In genomic region chr16:81623276-81623675, GRCm38 (mm10) we compare ENCODE assay signal across 12 mouse cellular contexts.
DNase-seq lines count a peak whose midpoint lies in the region; TF ChIP-seq lines count a peak whose summit lies in the region.
"Had no signal": no experiment of that assay in that cellular context is flagged by ENCODE, and none has a peak within 500 bp of the region (broad histone marks: within the 10 kb centered on the region; RNA-seq: fewer than 3 reads in every experiment).

No protein-coding gene starts in this region.

- H3K4me3 ChIP-seq in liver, adult 2 months (ENCODE audit: insufficient read depth, low read depth, low read length) = no peak overlapping the region
- no peak overlapping the region for H3K4me3 ChIP-seq in myocyte
- H3K4me3 ChIP-seq: hindbrain, embryonic 15.5 days; limb, embryonic 12.5 days had no signal

- no peaks in the 10 kb centered on the region for H3K79me2 ChIP-seq in liver, adult 2 months (ENCODE audit: control insufficient read depth, insufficient read depth, low read length)
- no peaks in the 10 kb centered on the region for H3K79me2 ChIP-seq in myocyte (ENCODE audit: control insufficient read depth, insufficient read depth)

- peak; percentile 4 for DNase-seq in liver, adult 2 months (ENCODE audit: extremely low read depth, low read depth, low spot score)
- no peak for DNase-seq in liver
- DNase-seq in Muller cell, postnatal 12 days (ENCODE audit: inconsistent ontology term) = peak; percentile 4
- peak; percentile 30 for DNase-seq in embryo, embryonic 11.5 days (ENCODE audit: low read depth, low spot score)
- no peak for DNase-seq in right cerebral cortex, adult 2 months (ENCODE audit: low spot score in 2 of 2)
- DNase-seq in lung, postnatal 10 days = no peak
- no peak for DNase-seq in natural killer cell, adult 2 months (ENCODE audit: low spot score in 2 of 2)
- DNase-seq: cerebellum, adult 9-11 months had no signal

- H3K4me2 ChIP-seq in myocyte (ENCODE audit: low read depth) = no peak overlapping the region
- H3K4me2 ChIP-seq: heart, embryonic 11.5 days; hindbrain, embryonic 15.5 days; limb, embryonic 12.5 days had no signal

- TF ChIP-seq POLR2A in liver, adult 2 months (IDR thresholded peaks at IDR 0.05; ENCODE audit: extremely low read depth, insufficient read depth, low read length) = no peak
- TF ChIP-seq POLR2A in myocyte (IDR thresholded peaks at IDR 0.05; ENCODE audit: insufficient read length, low read depth) = no peak

- TF ChIP-seq CTCF in liver, adult 2 months (IDR thresholded peaks at IDR 0.05; ENCODE audit: low read depth, low read length) = no peak

- H3K27me3 ChIP-seq in liver, adult 2 months (ENCODE audit: control insufficient read depth, insufficient read depth, low read length) = no peaks in the 10 kb centered on the region; the same call in 1 of the 2 replicates
- H3K27me3 ChIP-seq in myocyte (ENCODE audit: control insufficient read depth, insufficient read depth, insufficient read length) = no peaks in the 10 kb centered on the region
- H3K27me3 ChIP-seq: hindbrain, embryonic 15.5 days; limb, embryonic 12.5 days had no signal

- 41% methylated on average over 6 of the region's 6 CpGs for WGBS in liver, adult 2 months

- H3K4me1 ChIP-seq in liver, adult 2 months (ENCODE audit: control insufficient read depth, insufficient read depth, low read length) = no peaks in the 10 kb centered on the region
- H3K4me1 ChIP-seq: hindbrain, embryonic 15.5 days; limb, embryonic 12.5 days had no signal

- H3K27ac ChIP-seq in liver, adult 2 months (replicated peaks; ENCODE audit: insufficient read depth, low read depth, low read length) = no peak overlapping the region
- H3K27ac ChIP-seq: hindbrain, embryonic 15.5 days; limb, embryonic 12.5 days had no signal

- H3ac ChIP-seq in myocyte (ENCODE audit: control insufficient read depth, insufficient read length) = no peak overlapping the region

- H3K9ac ChIP-seq in liver, adult 2 months (ENCODE audit: low read depth, low read length) = no peak overlapping the region
- H3K9ac ChIP-seq: hindbrain, embryonic 15.5 days; limb, embryonic 12.5 days had no signal

- no peaks in the 10 kb centered on the region for H3K36me3 ChIP-seq in liver, adult 2 months (ENCODE audit: control insufficient read depth, insufficient read depth, low read length)
- H3K36me3 ChIP-seq in myocyte (ENCODE audit: control insufficient read depth, insufficient read depth) = no peaks in the 10 kb centered on the region
- H3K36me3 ChIP-seq: limb, embryonic 12.5 days had no signal

TF ChIP-seq in myocyte, 11 proteins besides CTCF, POLR2A, EP300 and RAD21:
- TF ChIP-seq USF1 (IDR thresholded peaks at IDR 0.05; ENCODE audit: low read depth) (no peak), MYOG (IDR thresholded peaks at IDR 0.05; ENCODE audit: control insufficient read depth in 1 of 3, insufficient read depth in 1 of 3, insufficient read length in 2 of 3, low read depth in 2 of 3) (no peak), REST (IDR thresholded peaks at IDR 0.05; ENCODE audit: insufficient read depth, insufficient read length) (peak; percentile 62), CEBPB (IDR thresholded peaks at IDR 0.05; ENCODE audit: insufficient read depth, poor library complexity, severe bottlenecking) (no peak), MYOD1 (IDR thresholded peaks at IDR 0.05; ENCODE audit: control insufficient read depth in 1 of 3, insufficient read length in 2 of 3, low read depth in 2 of 3) (no peak)

Comparison
In these comparisons a context has a peak if more than half of its experiments do, and no peak if none do; other contexts are left out.
1. DNase-seq: peak in liver, adult 2 months (single experiment), Muller cell, postnatal 12 days (single experiment) and embryo, embryonic 11.5 days (single experiment); none in liver (single experiment), right cerebral cortex, adult 2 months (0 of 2), lung, postnatal 10 days (single experiment) and natural killer cell, adult 2 months (0 of 2).